Mouse (Mus musculus): ENCODE measurements at regions not wholly inside any gene's neighbourhood (a gene's known extent, or its start where the extent isn't known, plus 50 kb on each side); places are given as distances from the start of the nearest gene placed in this dataset.

DNA sequence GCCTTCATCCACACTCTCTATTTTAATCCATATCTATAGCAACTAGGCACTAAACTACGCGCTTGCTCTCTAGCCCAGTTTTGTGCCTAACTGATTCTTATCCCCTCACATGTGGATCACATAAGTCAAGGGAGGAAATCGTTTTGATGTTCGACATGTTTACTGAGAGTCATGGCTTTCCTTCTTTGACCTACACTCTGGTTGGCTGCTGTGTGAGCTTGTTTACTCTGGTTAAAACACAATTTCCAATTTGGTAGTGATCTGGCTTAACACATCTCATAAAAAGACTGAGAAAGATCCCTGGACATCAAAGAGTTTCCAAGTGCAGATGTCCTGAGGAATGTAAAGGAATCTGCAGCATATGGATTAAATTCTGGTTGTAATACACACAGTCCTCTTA lies 376.6 kb downstream of the Tmem38b start:
- 29% methylated on average over 4 of the region's 4 CpGs for WGBS
- Histone ChIP-seq H3K9me3 (ENCODE audit: control insufficient read depth, low read length) (no peaks in the 10 kb centered on the region), H3K4me2 (ENCODE audit: low read depth, low read length) (no peak overlapping the region), H3K4me1 (ENCODE audit: control insufficient read depth, insufficient read depth, low read length) (no peaks in the 10 kb centered on the region), H3K4me3 (ENCODE audit: low read length) (no peak overlapping the region), H3K36me3 (ENCODE audit: control insufficient read depth, insufficient read depth, low read length) (no peaks in the 10 kb centered on the region), H3K9ac (ENCODE audit: low read depth, low read length) (no peak overlapping the region), H3K27me3 (replicated peaks; ENCODE audit: control insufficient read depth, insufficient read depth, low read length) (no peaks in the 10 kb centered on the region), H3K27ac (ENCODE audit: low read length) (no peak overlapping the region)
- ATAC-seq = no peak

DNA sequence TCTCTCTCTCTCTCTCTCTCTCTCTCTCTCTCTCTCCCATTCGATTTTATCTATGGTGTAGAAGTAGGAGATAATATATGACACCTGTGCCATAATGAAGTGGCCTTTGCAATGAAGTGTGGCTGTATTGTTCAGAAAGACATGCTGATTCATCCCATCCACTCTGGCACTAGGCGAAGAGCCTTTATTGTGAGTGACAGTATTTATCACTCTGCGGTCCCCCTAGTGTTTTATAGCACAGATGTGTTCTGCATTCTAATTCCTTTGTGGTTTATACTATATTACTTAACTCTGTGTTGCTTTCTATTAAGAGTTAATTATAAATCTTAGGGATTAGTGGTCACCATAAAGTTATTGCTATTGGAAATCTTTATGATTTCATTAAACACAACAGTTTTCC lies 398.7 kb downstream of the Tmem38b start:
- Histone ChIP-seq H3K4me2 (ENCODE audit: low read depth, low read length) (no peak overlapping the region), H3K36me3 (ENCODE audit: control insufficient read depth, insufficient read depth, low read length) (no peaks in the 10 kb centered on the region), H3K9me3 (ENCODE audit: control insufficient read depth, low read length) (no peaks in the 10 kb centered on the region), H3K27me3 (replicated peaks; ENCODE audit: control insufficient read depth, insufficient read depth, low read length) (no peaks in the 10 kb centered on the region), H3K4me1 (ENCODE audit: control insufficient read depth, insufficient read depth, low read length) (no peaks in the 10 kb centered on the region), H3K9ac (ENCODE audit: low read depth, low read length) (no peak overlapping the region), H3K4me3 (ENCODE audit: low read length) (no peak overlapping the region), H3K27ac (ENCODE audit: low read length) (no peak overlapping the region)
- no peak for ATAC-seq
- 63% methylated on average over 3 of the region's 3 CpGs for WGBS
